Comparison of ENCODE assay signal across 22 mouse cellular contexts in the genomic region with DNA sequence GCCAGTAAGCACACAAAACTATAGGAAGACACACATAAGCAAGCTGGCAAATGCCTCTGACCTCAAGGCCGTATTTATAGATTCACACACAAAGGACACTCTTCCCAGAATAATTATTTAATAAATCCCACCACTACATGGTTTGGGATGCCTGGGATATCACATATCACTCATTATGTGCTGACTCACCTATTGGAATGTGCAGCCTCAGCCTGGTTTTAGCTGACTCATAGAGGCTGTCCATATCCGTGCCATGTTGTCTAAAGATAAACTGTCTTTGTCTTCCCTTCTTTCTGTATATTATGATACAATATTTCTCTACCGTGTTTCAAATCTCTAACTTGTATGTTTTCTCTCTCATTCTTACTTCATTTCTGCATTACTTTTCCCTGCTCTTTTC.
"Had no signal": no experiment of that assay in that cellular context is flagged by ENCODE, and none has a peak within 500 bp of the region (broad histone marks: within the 10 kb centered on the region; RNA-seq: fewer than 3 reads in every experiment).

No protein-coding gene starts in this region.

- H3K4me3 ChIP-seq: kidney, embryonic 15.5 days; limb, embryonic 10.5 days; limb, embryonic 13.5 days; liver, embryonic 12.5 days; liver, embryonic 15.5 days; lung, embryonic 15.5 days; megakaryocyte, embryonic 14.5 days; neural tube, embryonic 12.5 days; neural tube, embryonic 15.5 days had no signal

- DNase-seq: kidney, adult 8-10 months; kidney, postnatal 10 days; kidney, postnatal 4 days; liver; lung, adult 18-20 months; lung, postnatal 10 days; lung, postnatal 36 days; midbrain, embryonic 14.5 days; right cerebral cortex, postnatal 25 days; thymus, adult 2 months; thymus, postnatal 14 days; thymus, postnatal 4 days had no signal

- H3K9me3 ChIP-seq: kidney, embryonic 15.5 days; limb, embryonic 10.5 days; limb, embryonic 13.5 days; liver, embryonic 12.5 days; liver, embryonic 15.5 days; lung, embryonic 15.5 days; megakaryocyte, embryonic 14.5 days; neural tube, embryonic 12.5 days; neural tube, embryonic 15.5 days had no signal

- H3K27ac ChIP-seq: kidney, embryonic 15.5 days; limb, embryonic 10.5 days; limb, embryonic 13.5 days; liver, embryonic 12.5 days; liver, embryonic 15.5 days; lung, embryonic 15.5 days; neural tube, embryonic 12.5 days; neural tube, embryonic 15.5 days had no signal

- H3K4me2 ChIP-seq: kidney, embryonic 15.5 days; limb, embryonic 13.5 days; liver, embryonic 12.5 days; liver, embryonic 15.5 days; lung, embryonic 15.5 days; midbrain, embryonic 11.5 days; neural tube, embryonic 12.5 days; neural tube, embryonic 15.5 days had no signal

- H3K4me1 ChIP-seq: kidney, embryonic 15.5 days; limb, embryonic 10.5 days; limb, embryonic 13.5 days; liver, embryonic 12.5 days; liver, embryonic 15.5 days; lung, embryonic 15.5 days; neural tube, embryonic 12.5 days; neural tube, embryonic 15.5 days had no signal

- H3K9ac ChIP-seq: kidney, embryonic 15.5 days; limb, embryonic 13.5 days; liver, embryonic 12.5 days; liver, embryonic 15.5 days; lung, embryonic 15.5 days; neural tube, embryonic 12.5 days; neural tube, embryonic 15.5 days had no signal

- H3K36me3 ChIP-seq: kidney, embryonic 15.5 days; limb, embryonic 10.5 days; limb, embryonic 13.5 days; liver, embryonic 12.5 days; liver, embryonic 15.5 days; lung, embryonic 15.5 days; neural tube, embryonic 12.5 days; neural tube, embryonic 15.5 days had no signal

- H3K27me3 ChIP-seq: kidney, embryonic 15.5 days; limb, embryonic 13.5 days; liver, embryonic 12.5 days; liver, embryonic 15.5 days; lung, embryonic 15.5 days; megakaryocyte, embryonic 14.5 days; neural tube, embryonic 12.5 days; neural tube, embryonic 15.5 days had no signal
